Mouse (Mus musculus) spleen, postnatal 4 days (tissue): Measurements from ENCODE around the gene Anxa7.

ENCODE experiments used
- DNase-seq, 2 experiments: peaks; one replicate each; pipeline ENCODE4 v3.0.0; 2022; ENCODE audit warnings: low spot score in 2 of 2

The Anxa7 gene

GRCm38 (mm10) chr14:20479291-20480194 is at the start of gene Anxa7:
Anxa7 (minus strand) TSS chr14:20480133.
- DNase-seq: peak; percentile 74 to 86

GRCm38 (mm10) chr14:20529643-20530042 is 49.7 kb upstream of the Anxa7 start:
- no peak for DNase-seq

GRCm38 (mm10) chr14:20520179-20520578 is 40.2 kb upstream of the Anxa7 start:
- DNase-seq: no peak

GRCm38 (mm10) chr14:20508424-20508823 is 28.5 kb upstream of the Anxa7 start:
- DNase-seq: no peak

GRCm38 (mm10) chr14:20502966-20503365 is 23.0 kb upstream of the Anxa7 start:
- no peak for DNase-seq

- DNase-seq: no peak
Observed at GRCm38 (mm10) chr14:20499982-20500381, 20.0 kb upstream of the Anxa7 start.

- DNase-seq: no peak
Observed at GRCm38 (mm10) chr14:20496603-20497002, 16.7 kb upstream of the Anxa7 start, which contains the start of gene Mss51. Mss51 (minus strand) TSS chr14:20496901.

- no peak for DNase-seq
Observed at GRCm38 (mm10) chr14:20486031-20486430, 6.1 kb upstream of the Anxa7 start.

- no peak for DNase-seq
Observed at GRCm38 (mm10) chr14:20482051-20482751, 2.3 kb upstream of the Anxa7 start.

- peak; percentile 52 to 73 for DNase-seq
Observed at GRCm38 (mm10) chr14:20481211-20481610, 1.3 kb upstream of the Anxa7 start.

- DNase-seq: no peak
Observed at GRCm38 (mm10) chr14:20480195-20480579, 254 bp upstream of the Anxa7 start.

GRCm38 (mm10) chr14:20478801-20479200 is 1.1 kb downstream of the Anxa7 start:
- DNase-seq: peak; percentile 44 to 65

GRCm38 (mm10) chr14:20478385-20478784 is 1.5 kb downstream of the Anxa7 start:
- DNase-seq: no peak

- DNase-seq: no peak
Observed at GRCm38 (mm10) chr14:20477261-20478025, 2.5 kb downstream of the Anxa7 start.

- no peak for DNase-seq
Observed at GRCm38 (mm10) chr14:20460216-20460615, 19.7 kb downstream of the Anxa7 start.

GRCm38 (mm10) chr14:20458378-20458777 is 21.6 kb downstream of the Anxa7 start:
- DNase-seq: no peak

- DNase-seq: no peak
Observed at GRCm38 (mm10) chr14:20452929-20453328, 27.0 kb downstream of the Anxa7 start.

- peak; percentile 70 to 82 for DNase-seq
Observed at GRCm38 (mm10) chr14:20451765-20452331, 28.1 kb downstream of the Anxa7 start, which contains the start of gene Cfap70. Cfap70 (minus strand) TSS chr14:20452226.

- DNase-seq: no peak
Observed at GRCm38 (mm10) chr14:20451302-20451701, 28.6 kb downstream of the Anxa7 start.

- DNase-seq: no peak
Observed at GRCm38 (mm10) chr14:20447209-20447608, 32.7 kb downstream of the Anxa7 start.

- DNase-seq: no peak
Observed at GRCm38 (mm10) chr14:20442252-20442651, 37.7 kb downstream of the Anxa7 start.

- DNase-seq: no peak
Observed at GRCm38 (mm10) chr14:20436976-20437375, 43.0 kb downstream of the Anxa7 start.
